Comparison of ENCODE assay signal across 8 mouse cellular contexts in the genomic region with DNA sequence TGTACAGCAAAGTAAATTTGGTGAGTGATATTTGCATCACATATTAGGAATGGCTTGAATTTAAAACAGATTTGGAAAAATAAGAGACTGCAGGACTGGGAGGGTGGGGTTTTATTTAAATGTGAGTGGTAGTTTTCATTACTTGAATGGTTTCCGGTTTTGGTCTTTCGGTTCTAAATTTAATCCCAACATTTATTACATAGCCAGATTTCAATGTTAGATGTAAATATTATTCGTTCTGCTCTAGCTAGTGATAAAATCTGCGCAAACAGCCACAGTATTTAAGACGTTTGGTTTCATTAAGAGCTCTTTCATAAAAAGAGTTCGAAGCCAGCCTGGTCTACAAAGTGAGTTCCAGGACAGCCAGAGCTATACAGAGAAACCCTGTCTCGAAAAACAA. TPM values are rescaled to one million over a fixed set of nuclear protein-coding genes. Genes with fewer than 3 reads are reported as not detected.
A peak's percentile ranks its signal among the peaks of the same experiment; 100 is the strongest.
DNase-seq lines count a peak whose midpoint lies in the region; ATAC-seq and TF ChIP-seq lines count a peak whose summit lies in the region.

No protein-coding gene starts in this region.

- no peak for DNase-seq in gastrocnemius, adult 2 months
- DNase-seq in gastrocnemius, postnatal 14 days: no peak
- no peak for DNase-seq in lung, postnatal 10 days
- DNase-seq in liver, embryonic 13.5 days: no peak
- no peak for DNase-seq in right cerebral cortex, adult 18-20 months
- no peak for DNase-seq in thymus, adult 18-20 months

- H3K4me3 ChIP-seq in gastrocnemius, adult 2 months: peak overlapping the region; percentile 85
- H3K4me3 ChIP-seq in lung, embryonic 16.5 days (ENCODE audit: low read length): no peak overlapping the region
- peak overlapping the region; percentile 94 for H3K4me3 ChIP-seq in liver, embryonic 13.5 days (replicated peaks)
- H3K4me3 ChIP-seq in stomach, embryonic 15.5 days (replicated peaks): 0 out of 2 replicates have a peak overlapping the region, but pooled peaks have one; percentile 88

- H3K4me1 ChIP-seq in lung, embryonic 16.5 days (replicated peaks; ENCODE audit: control insufficient read depth, insufficient read depth, low read length): peaks cover 6% of the 10 kb centered on the region; the same call in 1 of the 2 replicates
- H3K4me1 ChIP-seq in liver, embryonic 13.5 days (replicated peaks): peaks cover 33% of the 10 kb centered on the region
- H3K4me1 ChIP-seq in stomach, embryonic 15.5 days: no peaks in the 10 kb centered on the region

- no peaks in the 10 kb centered on the region for H3K9me3 ChIP-seq in lung, embryonic 16.5 days (ENCODE audit: control insufficient read depth, low read length)
- no peaks in the 10 kb centered on the region for H3K9me3 ChIP-seq in liver, embryonic 13.5 days (replicated peaks)
- H3K9me3 ChIP-seq in stomach, embryonic 15.5 days: no peaks in the 10 kb centered on the region

- TF ChIP-seq CTCF in gastrocnemius, adult 2 months (IDR thresholded peaks at IDR 0.05): no peak

- intact Hi-C loops in gastrocnemius, adult 2 months (cut with DNase I): loop anchor here (5.0 kb wide), 1 partner anchor 44 kb away; no protein-coding TSS in a partner anchor
- intact Hi-C loops in gastrocnemius, postnatal 14 days (cut with DNase I; ENCODE audit: low total_unique reads): no loop called here

- no peak for ATAC-seq in lung, embryonic 16.5 days (ENCODE audit: low read depth)
- ATAC-seq in liver, embryonic 13.5 days (ENCODE audit: low read depth): no peak
- no peak for ATAC-seq in stomach, embryonic 15.5 days (ENCODE audit: insufficient read depth, low FRiP score, low read depth)

- WGBS in lung, embryonic 16.5 days: 50% methylated on average over 7 of the region's 7 CpGs
- 54% methylated on average over 7 of the region's 7 CpGs for WGBS in liver, embryonic 13.5 days (ENCODE audit: insufficient replicate concordance)
- WGBS in stomach, embryonic 15.5 days: 46% methylated on average over 7 of the region's 7 CpGs

- H3K4me2 ChIP-seq in lung, embryonic 16.5 days (ENCODE audit: low read depth, low read length): peak overlapping the region; percentile 65
- peak overlapping the region; percentile 78 for H3K4me2 ChIP-seq in liver, embryonic 13.5 days
- H3K4me2 ChIP-seq in stomach, embryonic 15.5 days: peak overlapping the region; percentile 74; the same call in 1 of the 2 replicates

- peak overlapping the region; percentile 98 for H3K27ac ChIP-seq in gastrocnemius, adult 2 months
- no peak overlapping the region for H3K27ac ChIP-seq in lung, embryonic 16.5 days (ENCODE audit: low read length)
- H3K27ac ChIP-seq in liver, embryonic 13.5 days: no peak overlapping the region
- no peak overlapping the region for H3K27ac ChIP-seq in stomach, embryonic 15.5 days

- H3K36me3 ChIP-seq in lung, embryonic 16.5 days (ENCODE audit: control insufficient read depth, insufficient read depth, low read length): peaks cover under 1% of the 10 kb centered on the region; the same call in 1 of the 2 replicates
- H3K36me3 ChIP-seq in liver, embryonic 13.5 days: 0 out of 2 replicates have a peak, but pooled peaks cover 4% of the 10 kb centered on the region
- H3K36me3 ChIP-seq in stomach, embryonic 15.5 days: no peaks in the 10 kb centered on the region

- no peak overlapping the region for H3K9ac ChIP-seq in lung, embryonic 16.5 days (ENCODE audit: low read length)
- peak overlapping the region; percentile 95 for H3K9ac ChIP-seq in liver, embryonic 13.5 days
- no peak overlapping the region for H3K9ac ChIP-seq in stomach, embryonic 15.5 days

- H3K27me3 ChIP-seq in lung, embryonic 16.5 days (ENCODE audit: control insufficient read depth, insufficient read depth, low read depth, low read length): no peaks in the 10 kb centered on the region
- no peaks in the 10 kb centered on the region for H3K27me3 ChIP-seq in liver, embryonic 13.5 days
- H3K27me3 ChIP-seq in stomach, embryonic 15.5 days (replicated peaks): no peaks in the 10 kb centered on the region

RNA-seq across cellular contexts. Expression of a gene that starts 0.7 kb away (rescaled TPM):
- total RNA-seq in gastrocnemius, adult 2 months (2021): 10 to 100 TPM; 14.1 to 16.0 TPM
- total RNA-seq in gastrocnemius, postnatal 14 days (2021): 10 to 100 TPM; 18.1 to 21.7 TPM
- 18.4 and 18.9 TPM in 2 replicates for polyA plus RNA-seq in lung, embryonic 16.5 days (2015; fragmentation: Nextera tagmentation; extraction: Ambion mirVana)
- 6.2 and 6.7 TPM in 2 replicates for polyA plus RNA-seq in liver, embryonic 13.5 days (2015; fragmentation: Nextera tagmentation; extraction: Ambion mirVana)
- polyA plus RNA-seq in stomach, embryonic 15.5 days (2015; fragmentation: Nextera tagmentation; extraction: Ambion mirVana): 16.9 TPM in 2 replicates

RNA-seq across cellular contexts. Expression of a gene that starts 35.6 kb away (rescaled TPM):
- 10 to 100 TPM; 24.0 to 28.5 TPM for total RNA-seq in gastrocnemius, adult 2 months (2021)
- 10 to 100 TPM; 28.8 to 30.0 TPM for total RNA-seq in gastrocnemius, postnatal 14 days (2021)
- polyA plus RNA-seq in lung, embryonic 16.5 days (2015; fragmentation: Nextera tagmentation; extraction: Ambion mirVana): 21.0 and 21.8 TPM in 2 replicates
- polyA plus RNA-seq in liver, embryonic 13.5 days (2015; fragmentation: Nextera tagmentation; extraction: Ambion mirVana): 4.3 and 5.2 TPM in 2 replicates
- 16.5 and 17.1 TPM in 2 replicates for polyA plus RNA-seq in stomach, embryonic 15.5 days (2015; fragmentation: Nextera tagmentation; extraction: Ambion mirVana)

RNA-seq across cellular contexts. Expression of a gene that starts 35.9 kb away (rescaled TPM):
- total RNA-seq in gastrocnemius, adult 2 months (2021): 10 to 100 TPM; 95.0 to 95.1 TPM
- 100 to 1,000 TPM; 108 to 111 TPM for total RNA-seq in gastrocnemius, postnatal 14 days (2021)
- polyA plus RNA-seq in lung, embryonic 16.5 days (2015; fragmentation: Nextera tagmentation; extraction: Ambion mirVana): 96.8 and 100 TPM in 2 replicates
- polyA plus RNA-seq in liver, embryonic 13.5 days (2015; fragmentation: Nextera tagmentation; extraction: Ambion mirVana): 34.0 and 42.4 TPM in 2 replicates
- 77.5 and 85.7 TPM in 2 replicates for polyA plus RNA-seq in stomach, embryonic 15.5 days (2015; fragmentation: Nextera tagmentation; extraction: Ambion mirVana)
